Mouse (Mus musculus): ENCODE measurements around the gene Olfr1045.
"Not testable (repeated sequence)": the region's sequence is repeated elsewhere in the genome, so short reads cannot be mapped to it uniquely, and the experiment has no call there.

Gene Olfr1045

DNA sequence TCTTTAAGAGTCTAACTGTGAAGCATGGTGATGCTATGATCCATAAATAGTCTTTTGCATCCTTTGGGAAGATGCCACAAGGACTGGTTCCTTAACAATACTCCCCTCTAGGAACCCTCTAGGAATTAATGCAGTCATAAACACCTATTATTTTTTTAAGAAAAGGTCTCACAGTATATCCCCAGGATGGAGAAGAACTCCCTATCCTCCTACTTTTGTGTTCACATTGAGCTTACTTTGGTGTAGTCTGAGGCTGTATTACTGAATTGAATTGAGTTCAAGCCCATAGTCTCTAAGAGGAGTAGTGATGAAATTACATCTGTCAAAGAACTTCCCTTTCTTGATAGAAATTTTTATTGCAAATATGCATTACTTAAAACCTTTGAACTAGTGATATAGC is at the start of gene Olfr1045:
TSS of gene Olfr1045 (minus strand) at position 101 of the 400 bp plus-strand sequence.
- DNase-seq (ENCODE audit: low read depth, low spot score): no peak

DNA sequence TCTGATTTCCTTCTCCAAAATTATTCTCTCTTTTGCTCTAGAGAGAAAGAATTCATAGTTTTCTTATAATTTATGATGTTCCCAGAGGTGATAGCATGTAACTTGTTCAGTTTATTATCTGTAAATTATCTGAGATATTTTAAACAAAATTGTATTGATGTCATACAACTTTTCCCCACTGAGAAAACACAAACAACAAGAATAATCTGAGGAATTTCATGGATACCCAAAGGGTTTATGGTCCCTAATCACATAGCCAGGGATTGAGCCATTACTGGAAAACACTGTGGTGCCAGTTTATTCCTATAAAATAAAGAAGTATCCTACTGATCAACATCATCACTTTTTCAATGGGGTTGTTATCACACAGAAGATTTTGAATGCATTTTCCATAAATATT is 37.4 kb upstream of the Olfr1045 start, which contains the start of gene Olfr1048:
TSS of gene Olfr1048 (minus strand) at position 101 of the 400 bp plus-strand sequence.
- no peak for DNase-seq (ENCODE audit: low read depth, low spot score)

DNA sequence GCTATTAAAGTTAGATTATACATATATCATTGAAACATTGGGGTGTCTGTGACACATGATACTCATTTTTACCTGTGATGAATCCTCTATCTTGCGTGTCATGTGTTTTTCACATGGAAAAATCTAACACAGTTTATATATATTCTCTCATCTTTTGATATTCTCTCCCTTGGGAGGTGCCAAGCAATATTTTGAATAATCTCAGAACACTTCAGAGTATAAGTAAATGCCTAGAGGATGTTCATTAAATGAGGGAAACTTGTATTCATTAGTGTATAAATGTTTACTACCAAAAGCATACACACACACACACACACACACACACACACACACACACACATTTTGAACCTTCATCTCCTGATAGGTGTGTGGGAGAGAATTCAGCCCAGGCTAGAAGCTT is 28.5 kb upstream of the Olfr1045 start, which contains the start of gene Olfr1047:
TSS of gene Olfr1047 (minus strand) at position 101 of the 400 bp plus-strand sequence.
- no peak for DNase-seq (ENCODE audit: low read depth, low spot score)

DNA sequence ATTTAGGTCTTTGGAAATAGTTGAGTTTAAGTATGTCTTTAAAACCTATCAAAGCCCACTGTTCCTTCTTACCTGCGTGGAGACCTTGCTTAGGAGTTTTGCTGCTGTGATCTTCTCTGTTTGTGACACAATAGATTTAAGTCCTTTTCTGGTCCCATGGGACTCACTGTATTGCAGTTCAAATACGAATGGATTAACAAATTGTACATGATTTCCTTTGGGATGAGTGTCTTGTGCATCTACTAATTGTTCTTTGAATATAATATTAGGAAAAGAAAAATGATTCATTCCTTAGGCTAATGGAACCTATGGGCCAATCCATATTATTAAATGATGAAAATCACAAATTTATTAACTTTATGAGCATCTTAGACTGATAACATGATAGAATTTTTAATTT is 16.4 kb upstream of the Olfr1045 start, which contains the start of gene Olfr1046:
TSS of gene Olfr1046 (minus strand) at position 101 of the 400 bp plus-strand sequence.
- DNase-seq (ENCODE audit: low read depth, low spot score): no peak

DNA sequence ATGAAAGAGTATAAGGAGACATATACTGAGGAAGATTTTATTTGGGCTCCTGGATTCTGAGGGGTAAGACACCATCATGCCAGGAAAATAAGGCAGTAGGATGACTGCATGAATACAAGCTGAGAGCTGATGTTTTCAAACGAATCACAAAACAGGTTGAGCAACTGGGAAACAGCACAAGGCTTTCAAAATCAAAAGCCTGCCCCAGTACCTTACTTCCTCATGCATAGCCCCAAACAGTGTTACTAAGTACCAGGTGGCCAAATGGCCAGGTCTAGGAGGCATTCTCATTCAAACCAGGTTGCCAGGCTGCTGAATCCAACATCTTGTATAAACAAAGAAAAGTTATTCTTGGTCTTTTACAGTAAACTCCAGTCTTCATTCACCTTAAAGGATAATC is 6.9 kb downstream of the Olfr1045 start:
- DNase-seq (ENCODE audit: low read depth, low spot score): no peak

DNA sequence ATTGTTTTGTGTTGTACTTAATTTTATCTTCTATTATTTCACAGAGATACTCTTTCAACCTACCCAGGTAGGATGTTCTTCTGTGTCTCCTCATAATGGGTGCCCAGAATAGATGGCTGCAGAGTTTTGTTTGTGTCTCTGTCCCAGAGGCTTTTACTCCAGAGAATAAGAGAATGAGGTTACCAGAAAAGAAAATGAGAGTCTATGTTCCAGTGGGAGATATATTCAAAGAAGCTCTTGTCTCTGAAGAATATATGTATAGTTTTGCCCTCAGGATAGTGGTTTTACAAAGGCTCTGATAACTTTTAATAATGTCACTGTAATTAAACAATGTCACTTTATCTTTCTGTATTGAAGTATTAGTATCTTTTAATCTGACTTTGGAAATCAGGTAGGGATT is 17.2 kb downstream of the Olfr1045 start, which contains the start of gene Olfr52:
TSS of gene Olfr52 (minus strand) at position 101 of the 400 bp plus-strand sequence.
- DNase-seq (ENCODE audit: low read depth, low spot score): no peak

DNA sequence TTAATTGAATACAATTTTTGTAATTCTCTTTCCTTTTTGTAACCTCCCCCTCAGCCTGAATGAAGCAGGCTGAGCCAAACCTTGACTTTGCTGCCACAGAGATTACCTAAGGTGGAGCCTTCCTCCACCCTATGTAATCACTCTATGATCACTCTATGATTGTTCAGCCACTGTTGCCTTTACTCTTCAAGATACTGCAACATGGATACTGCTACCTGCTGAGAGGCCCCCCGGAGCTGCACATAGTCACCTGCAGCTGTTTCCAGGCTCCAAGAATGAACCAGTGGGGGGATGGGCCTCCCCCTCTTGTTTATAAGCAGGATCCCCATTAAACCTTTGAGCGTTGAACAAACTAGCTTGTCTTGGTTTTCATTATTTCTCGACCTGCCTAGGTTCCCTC is 22.9 kb downstream of the Olfr1045 start:
- no peak for DNase-seq (ENCODE audit: low read depth, low spot score)

DNA sequence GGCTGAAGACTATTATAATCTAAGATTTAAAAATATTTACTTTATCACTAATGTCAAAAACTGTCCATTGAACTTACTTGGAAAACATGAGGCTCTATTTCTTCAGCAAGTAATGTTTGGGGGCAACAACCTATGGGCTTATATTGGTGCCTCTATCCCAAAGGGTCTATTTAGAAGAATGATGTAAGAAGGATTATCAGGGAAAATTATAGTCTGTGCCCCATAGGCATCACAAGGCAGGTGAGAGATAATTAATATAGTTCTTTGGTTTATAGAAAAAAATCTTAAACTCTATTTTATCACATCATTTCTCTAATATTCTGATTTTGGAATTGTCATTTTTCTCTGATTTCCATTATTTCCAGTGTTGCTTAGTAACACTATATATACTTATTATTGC is 25.1 kb downstream of the Olfr1045 start, which contains the start of gene Olfr1044:
TSS of gene Olfr1044 (minus strand) at position 101 of the 400 bp plus-strand sequence.
- DNase-seq (ENCODE audit: low read depth, low spot score): no peak

DNA sequence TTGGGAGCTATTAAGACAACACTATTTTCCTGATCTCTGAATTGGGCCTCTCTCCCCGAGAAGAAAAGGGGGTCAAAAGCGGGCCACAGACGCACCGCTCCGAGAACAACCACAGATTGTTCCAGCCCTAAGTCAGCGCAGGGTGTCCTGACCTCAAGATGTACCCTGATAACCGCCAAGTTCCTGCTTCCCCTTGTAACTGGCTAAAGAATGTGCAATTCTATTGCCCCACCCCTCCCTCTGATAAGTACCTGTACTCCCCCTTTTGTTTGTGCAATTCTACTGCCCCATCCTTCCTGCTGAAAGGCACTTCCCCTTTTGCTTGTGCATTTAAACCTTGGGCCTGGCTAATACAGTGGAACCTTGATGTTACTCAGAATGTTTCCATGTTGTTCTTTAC is 27.4 kb downstream of the Olfr1045 start:
- not testable (repeated sequence) for DNase-seq (ENCODE audit: low read depth, low spot score)

DNA sequence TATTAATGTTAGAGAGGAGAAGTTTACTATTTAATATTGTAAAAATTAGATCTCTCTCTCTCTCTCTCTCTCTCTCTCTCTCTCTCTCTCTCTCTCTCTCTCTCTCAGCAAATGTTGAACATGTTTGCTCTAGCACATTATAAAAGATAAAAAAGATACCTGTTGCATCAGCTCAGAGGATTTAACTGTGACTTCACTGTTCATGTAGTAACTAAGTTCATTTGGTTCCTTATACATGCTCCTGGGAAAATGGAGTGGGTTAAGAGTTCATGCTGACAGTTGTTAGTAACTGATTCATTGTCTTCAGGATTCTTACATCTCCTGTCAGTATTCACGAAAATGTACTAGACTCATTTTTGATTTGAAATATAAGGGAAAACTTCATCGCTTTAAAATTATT is 35.4 kb downstream of the Olfr1045 start, which contains the start of gene Olfr1043:
TSS of gene Olfr1043 (minus strand) at position 101 of the 400 bp plus-strand sequence.
- no peak for DNase-seq (ENCODE audit: low read depth, low spot score)

DNA sequence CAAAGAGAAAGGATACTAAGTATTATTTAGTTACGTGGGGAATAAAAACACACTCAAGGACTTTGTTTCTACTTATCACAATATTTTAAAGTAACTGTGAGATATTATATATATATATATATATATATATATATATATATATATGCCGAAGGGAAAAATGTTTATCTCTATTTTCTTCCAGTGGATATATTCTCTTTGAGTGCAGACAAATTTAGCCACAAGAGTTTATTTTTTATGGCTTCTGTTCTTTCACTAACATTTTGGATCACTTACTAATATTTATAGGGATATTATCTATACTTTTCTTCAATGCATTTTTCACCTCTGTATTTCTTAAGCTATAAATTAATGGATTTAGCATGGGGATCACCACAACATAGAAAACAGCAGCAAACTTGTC is 41.1 kb downstream of the Olfr1045 start, which contains the start of gene Olfr1042:
TSS of gene Olfr1042 (minus strand) at position 101 of the 400 bp plus-strand sequence.
- DNase-seq (ENCODE audit: low read depth, low spot score): no peak

DNA sequence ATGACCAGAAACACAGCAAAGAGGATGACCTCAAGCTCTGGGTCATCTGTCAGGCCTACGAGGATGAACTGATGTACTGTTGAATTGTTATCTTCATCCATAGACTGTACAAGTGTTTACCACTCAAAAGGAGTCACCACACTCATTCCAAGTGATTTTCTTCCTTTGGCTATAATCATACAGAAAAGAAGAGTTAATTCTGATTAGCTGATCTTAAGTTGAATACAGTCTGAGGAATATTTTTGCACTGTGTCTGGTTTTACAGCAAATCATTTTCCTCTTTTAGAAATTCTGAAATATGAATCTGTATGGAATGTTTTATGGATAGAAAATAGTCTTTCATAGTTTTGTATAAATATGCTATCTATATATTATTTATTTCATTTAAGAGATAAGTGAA is 56.2 kb downstream of the Olfr1045 start, which contains the start of gene Olfr1040:
TSS of gene Olfr1040 (minus strand) at position 101 of the 400 bp plus-strand sequence.
- no peak for DNase-seq (ENCODE audit: low read depth, low spot score)
